Mouse (Mus musculus): Measurements from ENCODE around the gene Slc25a34.

DNA sequence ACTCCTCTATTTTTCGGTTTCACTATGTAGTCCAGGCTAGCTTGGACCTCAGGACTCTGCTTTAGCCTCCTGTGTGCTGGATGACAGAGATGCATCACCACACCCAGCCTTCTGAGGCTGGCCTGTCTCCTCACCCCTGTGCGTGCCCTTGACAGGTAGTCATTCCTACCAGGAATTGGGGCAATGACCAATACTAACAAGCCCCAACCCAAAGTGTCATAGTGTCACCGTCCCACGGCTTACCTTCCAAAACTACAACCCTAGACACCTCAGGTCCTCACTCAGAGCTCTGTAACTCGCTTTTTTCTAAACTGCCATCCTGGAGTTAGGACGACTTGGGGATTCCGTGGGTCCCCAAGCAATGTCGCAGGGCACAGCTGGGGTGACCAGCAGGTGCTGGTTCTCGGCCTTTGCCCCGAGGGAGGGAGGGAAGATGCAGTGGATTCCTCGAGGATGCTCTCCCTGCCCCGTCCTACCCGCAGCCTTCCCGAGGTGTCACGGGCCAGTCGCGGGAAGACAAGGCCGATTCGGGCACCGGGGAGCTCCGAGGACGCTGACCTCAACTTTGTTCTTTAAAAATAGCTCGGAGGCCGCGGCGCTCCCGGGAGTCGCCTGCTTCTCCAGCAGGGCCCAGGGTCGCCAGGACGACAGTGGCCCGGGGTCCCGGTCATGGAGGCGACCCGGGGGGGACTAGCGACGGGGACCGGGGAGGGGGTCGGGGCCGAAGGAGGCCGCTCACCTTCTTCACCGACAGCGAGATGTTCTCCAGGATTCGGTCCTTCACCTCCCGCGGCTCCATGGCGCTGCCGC lies 39.7 kb upstream of the Slc25a34 start:
- TF ChIP-seq GATA2 (IDR thresholded peaks at IDR 0.05; ENCODE audit: borderline replicate concordance, low read depth, low read length), result no peak
- no peak for TF ChIP-seq CTCF (IDR thresholded peaks at IDR 0.05; ENCODE audit: low read depth, low read length)
